Mouse (Mus musculus): ENCODE measurements around the gene Iqch. TPM values are rescaled to one million over a fixed set of nuclear protein-coding genes. Genes with fewer than 3 reads are reported as not detected.

The Iqch gene
- polyA plus RNA-seq, 1 experiment from 2014 or later = 0.09 TPM

DNA sequence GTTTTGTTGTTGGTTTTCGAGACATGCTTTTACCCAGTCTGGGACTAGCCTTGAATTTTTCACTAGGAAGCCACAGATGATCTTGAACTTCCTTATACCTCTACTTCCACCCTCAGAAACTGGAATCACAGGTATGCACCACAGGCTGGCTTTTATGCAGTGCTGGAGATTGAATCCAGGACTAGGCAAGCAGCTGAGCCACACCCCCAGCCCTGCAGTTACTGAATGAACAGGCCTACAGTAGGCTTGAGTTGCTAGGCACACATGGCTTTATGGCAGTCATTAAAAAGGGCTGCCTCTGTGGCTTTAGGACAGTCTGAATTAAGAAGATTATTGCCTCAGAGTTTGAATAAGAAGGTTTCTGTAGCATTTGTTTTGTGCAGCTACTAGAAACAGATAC lies 7.3 kb downstream of the Iqch start:
- Histone ChIP-seq H3K27me3 (ENCODE audit: insufficient read depth, low read length) (no peaks in the 10 kb centered on the region), H3K9me3 (ENCODE audit: low read length) (no peaks in the 10 kb centered on the region), H3K9ac (replicated peaks) (no peak overlapping the region), H3K36me3 (replicated peaks; ENCODE audit: insufficient read depth, low read length) (no peaks in the 10 kb centered on the region), H3K4me1 (ENCODE audit: insufficient read depth) (no peaks in the 10 kb centered on the region), H3K4me3 (ENCODE audit: low read depth, low read length) (no peak overlapping the region), H3K27ac (ENCODE audit: low read depth) (no peak overlapping the region), H3K4me2 (ENCODE audit: low read depth, low read length) (no peak overlapping the region)
- ATAC-seq = no peak
- TF ChIP-seq CTCF (IDR thresholded peaks at IDR 0.05; ENCODE audit: low read depth) (no peak), EP300 (IDR thresholded peaks at IDR 0.05; ENCODE audit: low read depth) (no peak)
- no peak for DNase-seq
- WGBS (ENCODE audit: insufficient replicate concordance) = 90% methylated on average over 1 of the region's 1 CpGs

DNA sequence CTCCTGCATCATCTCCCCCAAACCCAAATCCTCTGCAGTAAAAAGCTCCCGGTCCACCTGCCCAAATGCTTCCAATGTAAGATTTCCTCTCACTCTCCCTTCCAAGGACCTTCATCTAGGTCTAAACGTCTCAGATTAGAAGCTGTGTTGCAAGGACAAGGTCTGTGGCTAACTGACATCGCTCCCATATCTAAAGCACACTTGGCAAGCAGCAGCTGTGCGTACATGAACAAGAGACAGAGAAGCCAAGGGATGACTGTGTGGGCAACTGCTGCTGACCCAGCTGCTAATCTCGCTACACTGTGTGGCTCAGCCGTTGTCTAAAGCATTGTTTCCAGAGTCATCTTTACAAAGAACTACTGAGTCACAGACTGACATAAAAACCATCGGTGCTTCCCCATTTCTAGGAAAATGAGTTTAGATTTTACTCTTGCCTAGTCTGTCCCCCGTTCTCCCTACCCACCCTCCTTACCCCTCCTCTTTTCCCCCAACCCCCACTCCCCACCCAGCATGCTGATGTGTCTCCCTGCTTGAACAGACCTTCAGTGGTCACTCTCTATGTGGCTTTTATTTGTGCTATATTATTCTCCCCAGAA lies 10.5 kb downstream of the Iqch start:
- ATAC-seq (no peak), DNase-seq (no peak)
- 58% methylated on average over 8 of the region's 8 CpGs for WGBS (ENCODE audit: insufficient replicate concordance)
- no peak overlapping the region for H3K9ac ChIP-seq (replicated peaks)
- H3K27ac ChIP-seq (ENCODE audit: low read depth) = no peak overlapping the region
- no peaks in the 10 kb centered on the region for H3K36me3 ChIP-seq (replicated peaks; ENCODE audit: insufficient read depth, low read length)
- H3K4me3 ChIP-seq (ENCODE audit: low read depth, low read length) = no peak overlapping the region
- no peaks in the 10 kb centered on the region for H3K27me3 ChIP-seq (ENCODE audit: insufficient read depth, low read length)
- no peak overlapping the region for H3K4me2 ChIP-seq (ENCODE audit: low read depth, low read length)
- H3K9me3 ChIP-seq (ENCODE audit: low read length) = no peaks in the 10 kb centered on the region
- no peaks in the 10 kb centered on the region for H3K4me1 ChIP-seq (ENCODE audit: insufficient read depth)
- TF ChIP-seq EP300 (IDR thresholded peaks at IDR 0.05; ENCODE audit: low read depth) = 0 out of 2 replicates have a peak, but pooled peaks have one; percentile 25
- no peak for TF ChIP-seq CTCF (IDR thresholded peaks at IDR 0.05; ENCODE audit: low read depth)

DNA sequence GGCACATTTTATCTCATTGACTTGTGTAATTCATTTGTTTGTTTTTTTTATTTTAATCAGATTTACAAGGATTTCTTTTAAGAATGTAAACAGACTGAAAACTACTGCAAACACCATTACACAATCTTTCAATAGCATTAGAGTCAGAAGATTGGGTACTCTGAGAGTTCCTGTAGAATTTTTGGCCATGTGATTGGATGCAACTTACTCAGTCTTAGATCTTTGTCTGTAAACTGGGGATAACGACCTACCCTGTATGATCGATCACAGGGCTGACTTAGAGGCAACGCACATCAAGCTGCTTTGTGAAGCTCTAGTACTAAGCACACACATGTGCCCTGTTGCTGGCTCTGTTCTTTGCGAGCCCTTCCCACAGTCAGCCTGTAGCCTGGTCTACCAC lies 11.7 kb downstream of the Iqch start:
- ATAC-seq (no peak), DNase-seq (no peak)
- Histone ChIP-seq H3K4me1 (ENCODE audit: insufficient read depth) (no peaks in the 10 kb centered on the region), H3K4me3 (ENCODE audit: low read depth, low read length) (no peak overlapping the region), H3K9ac (replicated peaks) (no peak overlapping the region), H3K27me3 (ENCODE audit: insufficient read depth, low read length) (no peaks in the 10 kb centered on the region), H3K36me3 (replicated peaks; ENCODE audit: insufficient read depth, low read length) (no peaks in the 10 kb centered on the region), H3K9me3 (ENCODE audit: low read length) (no peaks in the 10 kb centered on the region), H3K4me2 (ENCODE audit: low read depth, low read length) (no peak overlapping the region), H3K27ac (ENCODE audit: low read depth) (no peak overlapping the region)
- WGBS (ENCODE audit: insufficient replicate concordance) = 84% methylated on average over 4 of the region's 4 CpGs
- TF ChIP-seq EP300 (IDR thresholded peaks at IDR 0.05; ENCODE audit: low read depth) (no peak), CTCF (IDR thresholded peaks at IDR 0.05; ENCODE audit: low read depth) (no peak)

DNA sequence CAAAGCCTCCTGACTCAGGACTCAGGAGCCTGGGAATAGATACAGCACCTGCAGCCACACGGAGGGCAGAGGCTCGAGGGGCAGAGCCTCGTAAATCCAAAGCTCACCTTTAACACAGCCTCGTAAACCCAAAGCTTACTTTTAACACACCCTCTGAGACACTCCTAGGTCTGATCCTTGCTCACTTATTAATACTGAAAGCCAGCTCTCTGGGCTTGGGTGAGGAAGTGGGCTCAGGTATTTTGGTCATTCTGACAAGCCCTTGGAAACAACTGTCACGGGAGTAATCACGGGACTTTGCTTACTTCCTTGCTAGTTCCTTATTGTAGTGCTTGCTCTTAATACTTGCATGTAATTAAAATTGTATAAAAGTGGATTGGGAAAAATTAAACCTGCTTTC lies 13.1 kb downstream of the Iqch start:
- Histone ChIP-seq H3K4me2 (ENCODE audit: low read depth, low read length) (no peak overlapping the region), H3K4me3 (ENCODE audit: low read depth, low read length) (no peak overlapping the region), H3K9me3 (ENCODE audit: low read length) (no peaks in the 10 kb centered on the region), H3K9ac (replicated peaks) (no peak overlapping the region), H3K4me1 (ENCODE audit: insufficient read depth) (peaks cover 7% of the 10 kb centered on the region; the same call in 1 of the 2 replicates), H3K36me3 (replicated peaks; ENCODE audit: insufficient read depth, low read length) (no peaks in the 10 kb centered on the region), H3K27ac (ENCODE audit: low read depth) (no peak overlapping the region), H3K27me3 (ENCODE audit: insufficient read depth, low read length) (no peaks in the 10 kb centered on the region)
- WGBS (ENCODE audit: insufficient replicate concordance) = 68% methylated on average over 6 of the region's 6 CpGs
- DNase-seq (no peak), ATAC-seq (no peak)
- TF ChIP-seq EP300 (IDR thresholded peaks at IDR 0.05; ENCODE audit: low read depth) = no peak
- no peak for TF ChIP-seq CTCF (IDR thresholded peaks at IDR 0.05; ENCODE audit: low read depth)

DNA sequence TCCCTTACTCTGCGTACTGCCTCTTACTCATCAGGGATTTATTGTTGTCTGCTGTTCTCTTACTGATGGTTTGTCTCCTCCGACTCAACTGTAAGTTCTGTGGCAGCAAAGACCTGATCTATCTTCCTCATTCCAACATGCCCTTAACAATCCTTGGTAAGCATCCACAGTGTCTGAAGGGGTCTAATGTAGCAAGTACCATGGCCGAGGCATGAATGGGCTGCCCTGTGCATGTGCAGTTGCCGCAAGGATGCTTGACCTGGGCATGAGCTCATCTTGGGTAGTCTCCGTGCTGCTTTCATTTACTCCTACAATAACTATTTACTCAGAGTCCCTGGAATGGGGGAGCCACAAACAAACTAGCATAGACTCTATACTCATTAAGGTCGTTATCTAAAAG lies 17.0 kb downstream of the Iqch start:
- ATAC-seq (no peak), DNase-seq (no peak)
- no peak overlapping the region for H3K4me2 ChIP-seq (ENCODE audit: low read depth, low read length)
- no peaks in the 10 kb centered on the region for H3K27me3 ChIP-seq (ENCODE audit: insufficient read depth, low read length)
- H3K27ac ChIP-seq (ENCODE audit: low read depth) = no peak overlapping the region
- no peak overlapping the region for H3K9ac ChIP-seq (replicated peaks)
- 74% methylated on average over 6 of the region's 6 CpGs for WGBS (ENCODE audit: insufficient replicate concordance)
- H3K9me3 ChIP-seq (ENCODE audit: low read length) = no peaks in the 10 kb centered on the region
- no peaks in the 10 kb centered on the region for H3K36me3 ChIP-seq (replicated peaks; ENCODE audit: insufficient read depth, low read length)
- no peak for TF ChIP-seq EP300 (IDR thresholded peaks at IDR 0.05; ENCODE audit: low read depth)
- no peak for TF ChIP-seq CTCF (IDR thresholded peaks at IDR 0.05; ENCODE audit: low read depth)
- no peak overlapping the region for H3K4me3 ChIP-seq (ENCODE audit: low read depth, low read length)
- H3K4me1 ChIP-seq (ENCODE audit: insufficient read depth) = peaks cover 7% of the 10 kb centered on the region; the same call in 1 of the 2 replicates

DNA sequence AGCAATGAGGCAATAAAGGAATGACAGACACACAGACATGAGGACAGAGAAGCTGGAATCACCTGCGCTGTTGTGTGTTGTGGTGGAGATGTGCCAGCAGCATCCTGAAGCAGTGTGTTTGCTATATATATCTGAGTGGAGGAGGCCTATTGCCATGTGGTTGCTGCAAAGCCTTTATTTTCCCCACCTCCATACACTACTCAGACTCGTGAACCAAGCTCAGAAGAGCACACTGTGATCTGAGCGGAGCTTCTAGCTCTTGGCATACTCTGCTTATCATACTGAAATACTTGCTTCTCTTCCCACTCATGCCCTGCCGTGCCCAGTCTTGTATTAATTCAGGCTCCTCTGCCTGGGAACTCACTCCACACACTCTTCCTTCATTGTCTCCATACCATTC lies 20.5 kb downstream of the Iqch start:
- no peak for DNase-seq
- H3K4me2 ChIP-seq (ENCODE audit: low read depth, low read length) = no peak overlapping the region
- no peaks in the 10 kb centered on the region for H3K36me3 ChIP-seq (replicated peaks; ENCODE audit: insufficient read depth, low read length)
- TF ChIP-seq CTCF (IDR thresholded peaks at IDR 0.05; ENCODE audit: low read depth) (no peak), EP300 (IDR thresholded peaks at IDR 0.05; ENCODE audit: low read depth) (no peak)
- H3K27ac ChIP-seq (ENCODE audit: low read depth) = no peak overlapping the region
- no peak for ATAC-seq
- H3K4me1 ChIP-seq (ENCODE audit: insufficient read depth) = peaks cover 7% of the 10 kb centered on the region; the same call in 1 of the 2 replicates
- no peaks in the 10 kb centered on the region for H3K9me3 ChIP-seq (ENCODE audit: low read length)
- H3K4me3 ChIP-seq (ENCODE audit: low read depth, low read length) = no peak overlapping the region
- H3K27me3 ChIP-seq (ENCODE audit: insufficient read depth, low read length) = no peaks in the 10 kb centered on the region
- H3K9ac ChIP-seq (replicated peaks) = no peak overlapping the region
- WGBS (ENCODE audit: insufficient replicate concordance) = 81% methylated on average over 4 of the region's 4 CpGs

Data from liver, postnatal 0 days (tissue).